Mouse (Mus musculus): ENCODE data around the gene Zdhhc7.

The Zdhhc7 gene

DNA sequence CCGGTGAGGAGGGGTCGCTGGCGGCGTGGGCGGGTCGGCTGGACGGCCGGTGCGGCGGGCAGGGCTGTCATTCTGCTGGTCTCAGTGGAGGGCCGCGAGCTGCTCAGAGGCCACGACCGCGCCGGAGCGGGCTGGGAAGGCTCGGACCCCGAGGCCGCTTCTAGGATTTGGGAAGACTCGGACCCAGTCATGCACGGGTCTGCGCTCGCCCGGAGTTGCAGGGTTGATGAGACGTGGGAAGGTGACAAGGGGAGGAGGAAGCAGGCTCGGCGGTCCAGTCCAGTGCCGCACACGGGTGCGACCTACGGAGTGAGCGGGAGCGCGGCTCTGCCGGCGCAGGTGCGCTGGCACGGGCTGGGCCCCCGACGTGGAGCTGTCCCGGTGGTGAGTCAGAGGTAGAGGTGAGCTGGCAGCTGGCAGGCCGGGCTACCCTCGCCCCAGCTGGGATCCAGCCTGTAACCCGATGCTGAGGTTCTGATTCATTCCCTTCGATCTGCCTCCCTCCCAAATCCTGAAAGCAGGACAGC lies 13.1 kb upstream of the Zdhhc7 start:
- no peak for DNase-seq (ENCODE audit: low read depth, low spot score)

DNA sequence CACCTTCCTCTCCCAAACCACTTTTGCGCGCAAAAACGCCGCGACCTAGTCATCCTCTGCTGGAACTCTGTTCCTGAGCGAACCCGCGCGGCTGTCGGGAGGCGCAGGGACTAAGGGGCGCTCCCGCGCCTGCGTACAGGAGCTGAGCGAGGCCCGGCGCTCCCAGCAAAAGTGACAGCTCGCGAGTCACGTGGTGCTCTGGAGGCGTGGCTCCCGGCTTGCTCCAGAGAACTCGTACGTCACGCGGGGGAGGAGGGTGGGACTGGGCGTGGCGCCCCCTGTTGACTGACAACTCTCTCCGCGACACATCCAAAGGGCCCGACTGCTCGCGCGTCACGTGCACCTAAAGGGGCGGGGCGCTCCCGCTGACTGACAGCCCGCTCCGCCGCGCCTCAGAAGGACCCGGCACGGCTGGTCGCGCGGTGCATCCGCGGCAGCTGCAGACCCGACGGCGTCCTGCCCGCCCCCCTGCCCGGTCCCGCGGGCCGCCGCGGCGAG lies 12.5 kb upstream of the Zdhhc7 start, which contains the start of gene 6430548M08Rik:
TSS of gene 6430548M08Rik (plus strand) at position 395 of the 498 bp plus-strand sequence.
- peak; percentile 100 for DNase-seq (ENCODE audit: low read depth, low spot score)

DNA sequence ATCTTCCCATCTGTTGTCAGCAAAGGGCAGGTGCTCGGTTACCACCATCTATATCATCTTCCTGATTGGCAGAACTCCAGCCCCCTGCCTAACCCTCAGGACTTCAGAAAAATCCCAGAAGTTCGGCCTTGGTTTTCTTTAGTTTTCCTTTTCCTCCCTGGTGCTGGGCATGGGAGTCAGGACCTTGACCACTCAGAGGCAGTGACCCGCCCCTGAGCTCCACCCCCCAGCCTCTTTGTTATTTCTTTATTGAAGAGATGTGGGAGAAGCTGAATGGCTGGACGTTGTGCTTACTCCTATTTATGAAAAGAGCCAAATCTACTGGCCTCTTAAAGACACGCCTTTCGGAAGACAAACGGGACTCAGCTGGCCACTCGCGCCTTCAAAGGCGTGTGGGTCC lies 12.0 kb upstream of the Zdhhc7 start:
- DNase-seq (ENCODE audit: low read depth, low spot score): no peak

DNA sequence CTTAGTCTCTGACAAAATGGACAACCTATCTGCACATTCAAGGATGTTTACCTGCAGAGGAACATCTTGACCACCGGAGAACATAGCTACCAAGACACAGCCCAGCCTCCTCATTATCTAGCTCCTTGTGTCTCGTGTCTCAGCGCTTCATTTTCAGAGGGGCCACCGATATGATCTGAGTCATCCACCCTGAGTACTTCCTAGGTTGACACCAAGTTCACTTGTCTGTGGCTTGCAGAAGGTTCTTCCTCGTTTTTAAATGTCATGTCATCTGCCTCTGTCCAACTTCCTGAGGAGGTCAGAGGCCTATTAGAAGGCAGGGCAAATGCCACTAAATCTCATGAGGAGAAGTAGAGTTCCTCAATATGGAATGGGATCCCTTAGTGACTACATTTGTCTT lies 11.3 kb upstream of the Zdhhc7 start:
- no peak for DNase-seq (ENCODE audit: low read depth, low spot score)

DNA sequence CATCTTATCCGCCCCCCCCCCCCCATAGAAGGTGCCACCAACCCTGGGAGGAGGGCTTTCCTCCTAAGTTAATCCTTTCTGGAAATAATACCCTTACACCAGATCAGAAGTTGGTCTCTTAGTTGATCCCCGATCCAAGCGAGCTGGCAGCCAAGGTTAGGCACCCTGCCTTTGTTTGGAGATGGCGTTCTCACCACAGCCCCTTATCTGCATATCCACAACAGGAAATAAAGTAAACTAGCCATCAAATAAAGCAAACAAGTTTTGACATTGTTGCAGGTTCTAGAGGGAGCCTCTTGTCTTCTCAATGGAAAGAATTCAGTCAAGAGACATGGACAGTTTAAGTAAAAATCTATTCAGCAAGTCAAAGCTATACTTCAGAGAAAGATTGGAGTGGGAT lies 10.1 kb upstream of the Zdhhc7 start:
- no peak for DNase-seq (ENCODE audit: low read depth, low spot score)

DNA sequence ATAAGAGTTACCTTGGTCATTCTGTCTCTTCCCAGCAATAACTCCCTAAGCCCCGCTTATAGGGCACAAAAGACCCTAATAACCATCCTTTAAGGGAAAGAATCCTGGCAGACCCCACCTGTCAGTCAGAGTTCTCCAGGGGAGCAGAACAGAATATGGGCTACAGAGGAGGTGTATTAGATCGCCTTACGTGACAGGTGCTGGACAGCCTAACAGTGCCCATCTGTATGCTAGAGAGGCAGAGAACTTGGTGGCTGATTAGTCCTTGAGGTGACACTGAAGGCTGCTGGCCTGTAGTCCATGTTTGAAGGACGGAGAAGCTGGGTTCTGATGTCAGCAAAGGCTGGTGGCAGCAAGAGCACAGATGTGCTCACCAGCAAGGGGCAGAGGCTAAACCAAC lies 9.7 kb upstream of the Zdhhc7 start:
- DNase-seq (ENCODE audit: low read depth, low spot score): no peak

DNA sequence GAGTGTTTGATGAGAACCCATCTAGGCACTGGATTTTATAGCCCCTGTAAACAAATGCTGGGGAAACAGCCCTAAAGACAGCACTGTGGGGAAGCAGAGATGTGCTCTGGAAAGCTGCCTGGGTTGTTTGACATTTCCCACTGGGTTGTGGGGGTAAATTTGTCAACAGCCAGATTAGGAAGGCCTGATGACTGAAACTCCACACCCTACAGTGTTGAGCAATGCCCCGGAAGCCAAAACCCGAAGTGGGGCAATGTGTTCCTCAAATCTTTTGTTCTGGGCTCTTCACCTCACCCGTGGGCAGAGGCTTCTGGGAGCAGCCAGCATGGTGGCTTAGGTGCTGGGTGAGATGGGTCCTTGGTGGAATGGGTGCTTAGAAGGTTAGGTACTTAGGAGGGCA lies 7.9 kb upstream of the Zdhhc7 start:
- no peak for DNase-seq (ENCODE audit: low read depth, low spot score)

DNA sequence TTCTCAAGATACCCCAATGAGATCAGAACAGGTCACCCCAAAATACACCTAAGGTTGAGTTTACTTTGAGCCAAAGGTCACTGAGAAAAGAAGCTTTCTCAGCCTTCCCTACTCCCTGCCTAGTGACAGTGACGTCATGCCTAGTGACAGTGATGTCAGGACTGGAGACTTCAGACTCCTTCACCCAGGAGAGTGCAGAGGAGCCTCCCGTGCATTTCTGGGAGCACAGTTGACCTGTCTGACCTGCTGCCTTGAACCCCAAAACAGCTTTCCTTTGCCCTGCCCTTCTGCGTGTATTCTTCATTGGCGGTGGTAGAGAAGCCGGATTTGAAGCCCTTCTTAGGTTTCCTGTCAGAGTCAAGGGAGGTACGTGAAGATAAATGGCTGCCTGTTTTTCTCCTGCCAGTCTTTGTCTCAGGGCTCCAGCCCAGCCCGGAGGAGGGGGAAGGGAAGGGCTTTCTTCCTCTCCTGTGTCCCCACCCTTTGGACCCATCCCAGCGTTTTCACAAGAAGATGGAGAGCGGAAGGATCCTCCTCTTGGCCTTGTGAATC lies 3.5 kb upstream of the Zdhhc7 start:
- DNase-seq (ENCODE audit: low read depth, low spot score): no peak

DNA sequence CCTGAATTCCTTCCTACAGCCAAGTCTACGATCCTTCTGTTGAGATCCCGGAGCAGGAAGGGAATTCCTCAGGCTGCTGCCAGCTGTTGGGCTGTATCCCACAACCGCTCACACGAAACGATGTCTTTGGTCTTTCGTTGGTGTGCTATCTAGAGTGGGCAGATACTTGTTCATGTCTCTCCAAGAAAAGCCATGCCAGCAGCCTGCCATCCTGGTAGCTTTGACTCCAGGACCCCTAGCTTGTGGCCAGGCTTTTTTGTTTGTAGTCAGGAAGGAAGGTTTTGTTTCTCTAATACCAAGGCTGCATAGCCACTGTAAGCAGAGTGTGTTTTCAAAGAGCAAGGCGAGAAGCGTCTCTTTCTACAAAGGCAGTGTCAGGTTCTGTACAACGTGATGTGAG lies 2.6 kb upstream of the Zdhhc7 start:
- no peak for DNase-seq (ENCODE audit: low read depth, low spot score)

DNA sequence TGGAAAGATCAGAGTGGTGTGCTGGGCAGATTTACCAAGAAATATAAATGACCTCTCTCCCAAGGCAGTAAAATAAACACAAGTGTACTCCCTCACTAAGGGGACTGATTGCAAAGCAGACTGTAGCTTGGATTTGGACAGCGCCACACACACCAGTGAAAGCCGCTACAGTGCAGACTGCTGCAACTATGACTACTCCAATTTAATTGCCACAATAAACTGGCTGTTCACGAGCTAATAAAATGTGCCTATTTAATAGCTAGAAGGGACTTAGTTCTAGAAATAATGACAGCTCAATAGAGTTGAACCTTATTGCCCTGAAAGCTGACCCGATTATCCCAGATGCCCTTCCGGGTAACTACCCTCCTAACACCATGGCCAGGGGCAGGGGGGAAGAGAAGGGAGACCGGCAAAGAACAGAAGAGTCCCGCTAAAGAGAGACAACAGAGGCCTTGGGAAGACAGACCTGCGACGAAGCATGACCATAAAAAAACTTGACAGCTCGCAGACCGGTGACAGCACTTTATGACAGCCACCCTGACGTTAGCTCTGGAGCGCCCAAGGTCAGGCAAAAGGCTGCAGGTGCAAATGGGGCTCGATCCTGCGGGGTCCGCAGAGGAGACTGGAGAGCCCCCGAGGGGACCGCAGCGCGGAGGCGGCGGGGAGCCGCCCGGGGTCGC lies 754 bp downstream of the Zdhhc7 start:
- no peak for DNase-seq (ENCODE audit: low read depth, low spot score)

DNA sequence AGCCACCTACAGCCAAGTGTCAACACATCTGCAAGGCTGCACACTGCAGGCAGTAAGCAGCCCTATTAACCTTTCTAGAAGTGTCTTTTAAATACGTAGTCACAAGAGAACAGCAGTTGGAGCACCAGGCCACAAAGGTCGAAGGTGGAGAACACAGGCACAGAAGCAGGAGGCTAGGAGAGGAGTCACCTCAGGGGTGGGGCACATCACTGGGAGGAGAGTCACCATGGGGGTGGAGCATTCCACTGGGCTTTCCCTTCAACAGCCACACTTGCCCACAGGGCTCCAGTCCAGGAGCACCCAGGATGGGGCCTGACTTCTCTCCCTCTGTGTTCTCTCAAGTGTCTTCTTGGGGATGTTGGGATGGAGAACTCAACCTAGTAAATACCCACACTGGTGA lies 4.8 kb downstream of the Zdhhc7 start:
- DNase-seq (ENCODE audit: low read depth, low spot score): no peak

DNA sequence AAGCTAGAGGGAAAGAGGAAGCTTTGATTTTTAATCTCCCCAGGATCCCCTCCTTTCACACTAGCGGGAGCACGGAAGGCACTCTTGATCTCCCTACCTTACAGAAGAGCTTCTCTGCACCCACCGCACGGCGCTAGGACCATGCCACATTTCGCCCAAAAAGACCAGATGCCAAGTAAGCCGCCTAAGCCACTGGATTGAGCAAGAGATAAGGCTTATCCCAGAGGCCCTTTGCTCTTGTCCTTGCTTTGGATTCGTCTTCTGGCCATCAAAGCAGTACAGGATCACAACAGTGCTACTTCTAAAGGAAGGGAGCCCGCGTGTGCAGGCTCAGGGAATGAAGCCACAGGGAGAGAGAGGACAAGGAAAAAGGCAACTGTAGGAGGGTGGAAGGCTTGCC lies 6.5 kb downstream of the Zdhhc7 start:
- no peak for DNase-seq (ENCODE audit: low read depth, low spot score)

DNA sequence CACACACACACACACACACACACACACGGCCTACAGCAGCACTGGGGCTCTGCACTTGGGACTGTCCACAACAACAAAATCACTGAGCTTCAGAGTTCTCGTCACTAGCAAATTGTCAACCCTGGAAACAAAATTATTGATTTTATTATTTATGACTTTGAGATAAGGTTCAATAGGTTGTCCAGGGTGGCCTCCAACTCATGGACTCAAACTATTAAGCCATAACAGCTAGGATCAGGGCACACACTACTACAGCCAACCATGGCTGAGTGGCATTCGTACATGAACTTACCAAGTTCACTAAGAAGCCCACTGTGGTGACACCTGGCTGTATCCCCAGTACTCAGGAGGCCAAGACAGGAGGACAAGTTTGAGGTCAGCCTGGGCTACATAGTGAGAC lies 8.2 kb downstream of the Zdhhc7 start:
- DNase-seq (ENCODE audit: low read depth, low spot score): no peak

DNA sequence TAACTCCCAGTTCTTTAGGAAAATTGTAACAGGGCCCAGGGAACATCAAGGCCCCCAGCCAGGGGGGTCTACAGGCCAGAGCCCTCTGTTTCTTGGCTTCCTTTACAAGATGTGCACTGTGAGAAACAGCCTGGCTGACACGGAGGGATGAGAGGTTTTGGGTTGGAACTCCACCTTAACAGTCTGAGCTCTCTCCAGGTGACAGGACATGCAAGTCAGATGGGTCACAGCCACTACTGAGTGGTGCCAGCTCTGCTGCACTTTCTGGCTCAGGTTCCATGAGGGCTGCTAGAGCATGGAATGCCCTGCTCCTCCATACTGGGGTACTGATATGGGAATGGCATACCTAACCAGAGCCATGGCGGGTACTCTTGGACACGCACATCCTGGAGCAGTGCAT lies 10.2 kb downstream of the Zdhhc7 start:
- DNase-seq (ENCODE audit: low read depth, low spot score): no peak

DNA sequence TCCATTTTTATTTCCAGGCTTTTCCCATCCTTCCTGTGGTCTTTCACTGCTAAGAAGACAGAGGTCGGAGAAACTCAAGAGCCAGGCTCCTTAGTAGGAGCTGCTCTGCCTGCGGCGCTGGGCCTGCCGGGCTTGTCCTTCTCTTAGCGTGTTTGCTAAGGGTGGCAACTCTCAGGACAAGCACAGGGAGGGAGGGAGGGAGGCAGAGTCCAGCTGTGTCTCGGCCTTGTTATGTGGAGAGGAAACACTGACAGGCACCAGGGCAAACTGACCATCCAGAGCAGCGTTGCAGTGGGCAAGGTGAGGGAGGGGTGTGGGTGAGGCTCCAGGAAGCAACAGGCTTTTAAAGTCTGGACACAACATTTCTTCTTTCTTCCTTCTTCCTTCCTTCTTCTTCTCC lies 11.8 kb downstream of the Zdhhc7 start:
- DNase-seq (ENCODE audit: low read depth, low spot score): no peak

DNA sequence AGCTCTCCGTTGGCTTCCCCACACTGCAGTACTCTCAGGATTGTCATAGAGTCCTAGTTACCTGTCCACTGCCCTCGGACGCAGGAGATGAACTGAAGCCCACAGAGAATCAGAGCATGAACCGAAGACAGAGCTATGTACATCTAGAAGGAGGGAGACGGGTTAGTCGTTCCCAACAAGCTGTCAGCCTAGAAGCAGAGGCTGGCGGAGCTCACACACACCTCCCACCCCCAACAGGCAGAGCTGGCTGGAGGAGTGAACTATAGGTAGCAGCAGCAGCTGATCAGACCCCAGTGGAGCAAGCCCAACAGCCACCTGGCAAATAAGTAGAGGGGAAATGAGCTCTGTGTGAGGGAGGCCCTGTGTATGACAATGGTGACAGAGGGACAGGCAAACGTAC lies 16.5 kb downstream of the Zdhhc7 start:
- no peak for DNase-seq (ENCODE audit: low read depth, low spot score)

DNA sequence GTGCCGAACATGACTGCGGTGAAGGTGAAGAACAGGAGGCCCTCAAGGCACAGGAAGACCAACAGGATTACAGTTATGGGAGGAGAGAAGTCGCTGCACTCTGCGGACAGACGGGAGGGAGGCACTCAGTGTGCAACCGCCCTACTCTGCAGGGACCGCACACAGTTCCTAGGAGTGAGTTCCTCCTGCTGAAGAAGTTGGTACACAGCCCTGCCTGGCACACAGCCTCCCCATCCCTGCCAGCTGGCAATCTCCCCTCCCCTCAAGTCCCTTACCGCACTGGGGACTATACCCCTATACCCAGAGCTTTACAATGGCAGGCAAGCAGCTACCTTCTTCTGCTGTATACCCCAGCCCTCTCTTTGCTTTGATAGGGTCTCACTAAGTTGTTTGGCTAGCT lies 18.0 kb downstream of the Zdhhc7 start:
- no peak for DNase-seq (ENCODE audit: low read depth, low spot score)

DNA sequence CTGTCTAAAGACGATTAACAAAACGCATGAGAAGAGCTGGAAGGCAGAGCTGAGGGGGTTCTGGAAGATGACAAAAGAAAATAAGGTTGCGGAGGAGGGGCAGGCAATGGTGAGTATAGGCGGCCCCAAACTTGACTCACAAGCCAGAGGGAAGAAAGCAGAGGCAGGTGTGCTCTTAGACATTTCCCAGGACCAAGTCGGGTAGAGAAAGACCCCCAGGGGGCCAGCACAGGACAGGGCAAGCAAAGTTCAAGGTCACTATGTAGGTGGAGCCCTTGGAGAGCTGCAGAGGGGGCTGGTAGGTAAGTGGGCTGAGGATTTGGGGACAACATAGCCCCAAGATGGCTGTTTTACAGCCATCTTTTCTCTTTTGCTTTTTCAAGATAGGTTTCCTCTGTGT lies 21.9 kb downstream of the Zdhhc7 start:
- DNase-seq (ENCODE audit: low read depth, low spot score): no peak

DNA sequence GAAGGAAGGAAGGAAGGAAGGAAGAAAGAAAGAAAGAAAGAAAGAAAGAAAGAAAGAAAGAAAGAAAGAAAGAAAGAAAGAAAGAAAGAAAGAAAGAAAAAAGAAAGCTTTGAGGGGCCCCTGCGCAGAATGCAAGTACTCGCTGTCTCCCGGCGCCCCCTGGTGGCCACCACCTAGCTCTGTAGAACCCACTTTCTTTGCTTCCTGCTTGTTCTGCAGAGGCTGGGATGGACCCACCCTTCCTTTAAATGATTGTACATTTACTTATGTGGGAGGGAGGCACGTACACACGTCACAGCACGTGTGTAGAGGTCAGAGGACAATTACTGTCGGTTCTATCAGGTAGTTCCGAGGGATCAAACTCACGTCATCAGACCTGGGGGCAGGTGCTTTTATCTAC lies 23.2 kb downstream of the Zdhhc7 start:
- peak; percentile 54 for DNase-seq (ENCODE audit: low read depth, low spot score)

DNA sequence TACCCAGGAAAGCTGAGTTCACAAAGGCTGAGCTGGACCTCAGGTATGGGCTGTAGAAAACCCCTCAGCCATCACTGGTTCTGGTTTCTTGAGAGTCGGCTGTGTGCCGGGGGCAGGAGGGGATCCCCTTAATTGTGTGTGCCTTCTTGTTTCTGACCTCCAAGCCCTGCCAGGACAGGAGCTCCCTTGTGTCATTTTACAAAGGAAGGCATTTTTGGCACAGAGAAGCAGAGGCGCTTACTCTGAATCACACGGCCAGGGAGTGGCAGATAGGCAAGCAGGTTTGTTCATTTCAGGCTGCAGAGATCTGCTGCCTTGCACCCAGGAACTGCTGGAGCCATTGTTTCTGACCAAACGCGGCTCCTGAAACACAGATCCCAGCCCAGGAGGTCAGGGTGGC lies 25.9 kb downstream of the Zdhhc7 start:
- no peak for DNase-seq (ENCODE audit: low read depth, low spot score)

DNA sequence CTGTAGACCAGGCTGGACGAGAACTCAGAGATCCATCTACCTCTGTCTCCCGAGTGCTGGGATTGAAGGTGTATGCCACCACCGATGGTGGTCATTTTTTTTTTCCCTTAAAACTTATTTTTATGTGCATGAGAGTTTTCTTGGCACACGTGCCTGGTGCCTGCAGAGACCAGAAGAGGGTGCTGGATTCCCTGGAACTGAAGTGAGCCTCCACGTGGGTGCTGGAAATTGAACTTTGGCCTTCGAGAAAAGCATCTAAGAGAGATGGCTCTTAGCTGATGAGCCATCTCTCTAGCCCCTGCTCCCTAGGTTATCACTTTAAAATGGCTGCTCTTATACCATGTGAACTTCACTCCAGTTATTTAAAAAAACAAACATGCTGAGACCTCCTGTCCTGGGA lies 26.8 kb downstream of the Zdhhc7 start:
- DNase-seq (ENCODE audit: low read depth, low spot score): no peak

DNA sequence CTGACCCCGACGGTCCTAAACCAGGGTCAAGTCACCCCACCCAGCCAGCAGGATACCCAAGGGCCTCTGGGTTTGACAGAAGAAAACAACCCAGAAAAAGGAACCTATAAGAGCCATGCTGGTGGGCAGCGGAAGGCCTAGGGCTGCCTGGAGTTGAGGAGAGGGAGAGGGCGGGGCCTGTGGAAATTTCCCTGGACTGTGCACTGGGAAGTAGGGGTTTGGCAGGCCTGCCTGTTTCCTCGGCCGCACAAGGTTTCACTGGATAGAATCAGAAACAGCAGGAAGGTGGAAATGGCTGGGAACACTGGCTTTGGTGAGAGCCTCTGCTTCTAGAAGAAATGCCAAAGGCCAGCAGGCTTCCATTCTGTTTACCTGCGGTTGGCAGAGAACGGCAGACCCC lies 28.5 kb downstream of the Zdhhc7 start:
- DNase-seq (ENCODE audit: low read depth, low spot score): no peak

DNA sequence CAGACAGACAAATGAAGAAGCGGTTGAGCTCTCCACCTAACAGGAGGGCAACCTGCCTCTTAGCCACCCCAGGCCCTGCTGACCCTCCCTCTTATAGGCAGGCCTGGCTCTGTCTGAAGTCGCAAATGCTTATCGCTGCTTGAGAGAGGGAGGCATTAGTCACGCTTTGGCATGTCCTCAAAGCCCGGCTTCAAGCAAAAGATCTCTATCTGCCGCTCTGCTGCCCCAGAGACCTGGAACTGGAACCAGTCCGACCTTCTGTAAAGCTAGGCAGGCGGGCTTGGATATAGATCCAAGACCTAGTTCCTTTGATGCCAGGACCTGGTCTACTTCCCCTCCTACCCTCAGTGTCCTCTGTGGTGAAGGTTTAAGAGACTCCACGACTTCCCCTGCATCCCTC lies 29.0 kb downstream of the Zdhhc7 start:
- DNase-seq (ENCODE audit: low read depth, low spot score): no peak

DNA sequence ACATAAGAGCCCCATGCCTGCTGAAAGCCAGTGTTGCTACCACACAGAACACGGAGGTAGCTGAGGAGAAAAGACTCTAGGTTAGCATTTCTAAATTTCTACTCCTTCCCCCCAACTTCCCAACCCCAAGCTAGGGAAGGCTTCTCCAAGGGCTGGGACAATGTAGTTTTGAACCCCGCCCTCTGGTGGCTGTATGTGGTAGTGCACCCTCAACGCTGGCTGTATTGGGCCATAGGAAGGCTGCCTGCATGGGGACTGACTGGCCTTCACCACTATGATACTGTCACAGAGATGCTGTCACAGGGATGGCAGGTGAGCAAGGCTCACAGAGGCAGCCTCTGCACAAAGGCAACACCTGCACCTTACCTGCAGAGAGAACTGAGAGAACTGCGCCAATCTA lies 29.6 kb downstream of the Zdhhc7 start:
- DNase-seq (ENCODE audit: low read depth, low spot score): peak; percentile 48

All from WW6 (cell line).